Mouse (Mus musculus) lung, postnatal 0 days (tissue): ENCODE data around the gene Fyttd1.

Experiments
- CTCF ChIP-seq: IDR thresholded peaks from 2 replicates; pipeline ENCODE4 v1.5.1; 2016; ENCODE audit warnings: antibody characterized with exemption, mild to moderate bottlenecking
- EP300 ChIP-seq: IDR thresholded peaks from 2 replicates; pipeline ENCODE4 v1.6.1; 2016; ENCODE audit warnings: antibody characterized with exemption, mild to moderate bottlenecking, control low read depth

DNA sequence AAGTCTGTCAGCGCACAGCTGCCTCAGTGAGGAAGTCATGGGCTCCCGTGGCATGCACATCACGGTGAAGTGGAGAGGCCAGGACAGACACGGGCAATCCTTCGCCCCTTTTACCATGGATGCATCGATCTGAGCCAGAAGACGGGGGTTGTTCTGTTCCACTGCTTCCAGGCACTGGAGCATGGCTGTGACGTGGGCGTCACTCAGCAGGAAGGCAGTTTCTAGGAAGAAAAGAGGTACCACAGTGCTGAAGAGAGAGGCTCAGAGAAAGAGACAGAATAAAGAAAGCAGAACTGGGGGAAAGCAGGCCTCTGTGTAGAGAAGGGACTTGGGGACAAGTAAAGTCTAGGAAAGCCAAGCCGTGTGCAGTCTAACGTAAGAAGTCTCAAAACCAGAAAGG lies 30.2 kb upstream of the Fyttd1 start:
- TF ChIP-seq CTCF = no peak
- TF ChIP-seq EP300 = no peak
